Mouse (Mus musculus) cortical plate, adult 2 months (tissue): ENCODE data around the gene Dock7.

Experiments used
- CTCF ChIP-seq: fragments of 200-500 bp; IDR thresholded peaks from 2 replicates; pipeline ENCODE4 v1.5.1; 2011; ENCODE audit warnings: mild to moderate bottlenecking, control low read depth, low read length; ENCODE audit not compliant: insufficient read depth; ENCODE audit errors: extremely low read depth
- POLR2A ChIP-seq: fragments of 200-500 bp; IDR thresholded peaks from 2 replicates; pipeline ENCODE4 v1.6.1; 2011; ENCODE audit warnings: mild to moderate bottlenecking, low read length, control low read depth; ENCODE audit not compliant: insufficient read depth; ENCODE audit errors: extremely low read depth

DNA sequence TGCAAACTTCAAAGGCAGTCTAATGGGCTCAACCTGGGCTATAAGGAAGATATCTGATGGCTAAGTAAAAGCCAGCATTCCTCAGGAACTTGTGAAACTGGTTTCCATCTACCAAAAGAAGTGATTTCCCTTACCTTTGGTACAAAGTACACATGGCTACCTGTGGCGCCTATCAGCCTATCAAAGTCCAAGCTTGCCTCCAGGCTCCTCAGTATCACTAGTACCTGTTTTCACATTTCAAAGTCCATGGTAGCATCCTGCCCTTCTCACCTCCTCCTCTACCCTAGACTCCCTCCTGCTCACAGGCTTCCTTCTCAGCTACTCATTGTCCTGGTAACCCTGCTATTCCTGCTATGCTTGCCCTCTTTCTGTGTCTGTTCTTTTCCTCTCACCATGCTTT lies 202.5 kb downstream of the Dock7 start:
- TF ChIP-seq CTCF (no peak), POLR2A (no peak)
